Mouse (Mus musculus) cerebellum, adult 2 months (tissue): ENCODE results near the gene Aftph.

Experiments used
- CTCF ChIP-seq: fragments of 200-500 bp; IDR thresholded peaks from 2 replicates; pipeline ENCODE4 v1.5.1; 2011; ENCODE audit warnings: low read depth, mild to moderate bottlenecking, control low read depth, low read length, moderate library complexity, borderline replicate concordance; ENCODE audit not compliant: insufficient read depth
- POLR2A ChIP-seq: fragments of 200-500 bp; IDR thresholded peaks from 2 replicates; pipeline ENCODE4 v1.6.1; 2011; ENCODE audit warnings: low read length, control low read depth, borderline replicate concordance; ENCODE audit not compliant: insufficient read depth

DNA sequence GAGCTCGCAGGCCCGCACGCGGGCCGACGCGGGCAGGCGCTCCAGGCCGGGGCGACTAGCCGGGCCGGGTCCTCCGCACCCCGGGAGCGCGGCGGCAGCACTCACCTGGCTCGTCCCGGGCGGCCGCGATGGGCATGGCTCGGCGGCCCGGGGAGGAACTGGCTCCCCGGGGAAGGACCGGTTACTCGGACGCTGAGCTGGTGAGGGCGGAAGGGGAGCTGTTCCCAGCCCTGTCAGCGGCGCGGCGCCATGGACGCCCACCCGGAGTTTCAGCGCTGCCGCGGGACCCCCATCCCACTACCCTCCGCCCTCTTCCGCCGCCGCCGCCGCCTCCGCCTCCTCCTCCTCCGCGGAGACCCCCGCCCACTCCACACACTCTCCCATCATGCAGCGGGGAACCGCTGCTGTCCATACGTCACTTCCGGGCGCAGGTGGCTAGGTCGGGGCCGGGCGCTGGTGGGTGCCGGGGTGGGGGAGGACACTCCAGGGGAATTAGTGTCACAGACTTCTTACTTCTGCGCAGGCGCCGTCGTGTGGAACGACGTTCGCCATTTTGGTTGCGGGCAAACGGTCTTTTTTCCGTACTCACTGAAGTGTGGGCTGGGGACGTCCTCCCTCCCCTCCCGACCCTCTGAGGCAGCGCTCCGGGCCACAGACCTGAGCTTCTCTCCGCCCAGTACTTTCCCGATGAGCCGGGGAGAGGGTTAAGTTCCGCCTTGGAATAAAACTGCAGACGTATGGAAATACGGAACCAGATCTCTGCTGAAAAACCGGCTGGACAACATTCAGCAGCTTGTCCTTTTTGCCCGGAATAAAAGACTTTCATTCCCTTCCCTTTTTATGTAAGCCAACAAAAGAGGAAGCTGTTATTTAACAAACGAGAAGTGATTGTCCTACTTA is at the start of gene Aftph:
- TF ChIP-seq POLR2A (peak; percentile 78; the same call in 1 of the 2 replicates), CTCF (no peak)
